Mouse (Mus musculus) thymus, postnatal 14 days (tissue): ENCODE results near the gene Card19.

Experiments
- DNase-seq: peaks from one replicate; pipeline ENCODE4 v3.0.0; 2021

Gene Card19

DNA sequence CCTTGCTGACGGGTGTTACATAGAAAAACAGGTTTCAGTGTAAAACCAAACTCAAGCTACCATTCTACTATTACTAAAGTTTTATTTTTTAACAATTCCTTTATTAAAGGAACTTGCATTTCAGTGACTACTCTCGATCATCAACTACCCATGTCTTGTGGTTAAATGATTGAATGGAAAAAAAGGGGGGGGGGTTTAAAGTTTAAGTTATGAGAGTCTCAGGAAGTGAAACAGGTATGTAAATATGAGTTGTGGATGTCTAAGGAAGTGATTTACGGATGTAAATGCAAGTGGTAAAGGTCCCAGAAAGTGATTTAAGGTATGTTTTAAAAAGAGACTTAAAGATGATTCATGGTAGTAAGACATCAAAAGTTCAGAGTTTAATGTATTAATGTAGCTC is 9.3 kb upstream of the Card19 start:
- no peak for DNase-seq

- no peak for DNase-seq
Measured at GRCm38 (mm10) chr13:49224729-49225128, 8.9 kb upstream of the Card19 start.

DNA sequence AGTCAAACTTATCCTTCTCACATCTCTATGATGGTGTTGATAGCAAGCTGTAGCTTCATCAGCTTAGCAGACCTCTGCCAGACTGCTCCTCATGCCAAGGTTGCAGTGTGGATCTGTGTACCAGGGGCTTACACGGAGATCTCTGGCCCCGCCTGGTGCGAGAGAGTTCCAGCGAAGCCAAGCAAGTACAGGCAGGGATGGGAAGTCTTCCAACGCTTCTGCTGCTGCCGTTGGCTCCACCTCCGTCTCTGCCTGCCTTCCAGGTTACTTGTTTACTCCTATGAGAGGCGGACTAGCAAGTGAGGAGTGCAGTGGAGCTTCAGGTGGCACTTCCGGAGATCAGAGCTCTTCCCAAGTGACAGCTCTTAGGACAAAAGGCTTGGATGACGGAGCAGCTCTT is 8.5 kb upstream of the Card19 start:
- DNase-seq = no peak

DNA sequence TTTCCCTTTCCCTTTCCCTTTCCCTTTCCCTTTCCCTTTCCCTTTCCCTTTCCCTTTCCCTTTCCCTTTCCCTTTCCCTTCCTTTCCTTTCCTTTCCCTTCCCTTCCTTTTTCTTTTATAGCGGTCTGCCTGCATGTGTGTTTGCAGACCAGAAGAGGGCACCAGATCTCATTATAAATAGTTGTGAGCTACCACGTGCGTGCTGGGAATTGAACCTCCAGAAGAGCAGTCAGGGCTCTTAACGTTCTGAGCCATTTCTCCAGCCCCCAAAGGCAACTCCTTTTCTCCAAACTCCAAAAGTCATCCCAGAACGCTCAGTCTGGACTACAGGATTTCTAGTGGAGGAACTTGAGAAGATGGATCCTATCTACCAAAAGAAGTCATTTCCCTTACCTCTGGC is 5.1 kb upstream of the Card19 start:
- DNase-seq = no peak

DNA sequence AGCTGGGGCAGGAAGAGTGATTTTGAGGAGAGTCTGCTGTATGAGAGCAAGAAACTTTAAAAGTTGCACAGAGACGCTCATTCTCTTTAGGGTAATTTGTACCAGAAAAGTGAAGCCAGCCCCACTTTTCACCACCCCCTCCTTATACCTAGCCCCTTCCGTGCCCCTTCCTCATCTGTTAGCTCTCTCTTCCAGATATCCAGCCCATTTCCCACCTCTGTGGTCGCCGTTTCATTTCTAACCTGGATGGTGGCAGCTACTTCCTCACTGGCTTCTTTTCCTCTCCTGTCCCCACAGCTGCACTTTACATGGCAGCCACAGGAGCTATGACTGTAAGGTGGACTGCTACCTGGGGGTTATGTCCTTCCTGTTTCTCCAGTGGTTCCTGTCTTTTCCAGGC is 3.5 kb upstream of the Card19 start:
- DNase-seq = no peak

DNA sequence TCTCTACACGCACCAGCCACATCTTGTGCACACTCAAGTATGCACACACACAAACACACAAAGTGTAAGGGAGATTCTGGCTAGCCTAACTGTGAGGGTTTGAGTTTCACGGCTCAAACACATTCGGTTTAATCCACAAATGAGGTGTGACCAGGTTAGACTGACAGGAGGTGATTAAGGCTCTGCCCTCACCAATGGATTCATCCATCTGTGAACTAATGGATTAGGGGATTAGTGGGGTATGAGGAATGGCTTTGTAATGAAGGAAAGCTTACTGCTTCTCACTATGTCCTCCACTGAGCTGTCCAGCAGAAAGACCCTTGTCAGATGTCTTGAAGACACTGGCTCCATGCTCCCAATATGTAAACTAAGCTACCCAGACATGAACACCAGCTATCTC is 2.8 kb upstream of the Card19 start:
- DNase-seq = no peak

DNA sequence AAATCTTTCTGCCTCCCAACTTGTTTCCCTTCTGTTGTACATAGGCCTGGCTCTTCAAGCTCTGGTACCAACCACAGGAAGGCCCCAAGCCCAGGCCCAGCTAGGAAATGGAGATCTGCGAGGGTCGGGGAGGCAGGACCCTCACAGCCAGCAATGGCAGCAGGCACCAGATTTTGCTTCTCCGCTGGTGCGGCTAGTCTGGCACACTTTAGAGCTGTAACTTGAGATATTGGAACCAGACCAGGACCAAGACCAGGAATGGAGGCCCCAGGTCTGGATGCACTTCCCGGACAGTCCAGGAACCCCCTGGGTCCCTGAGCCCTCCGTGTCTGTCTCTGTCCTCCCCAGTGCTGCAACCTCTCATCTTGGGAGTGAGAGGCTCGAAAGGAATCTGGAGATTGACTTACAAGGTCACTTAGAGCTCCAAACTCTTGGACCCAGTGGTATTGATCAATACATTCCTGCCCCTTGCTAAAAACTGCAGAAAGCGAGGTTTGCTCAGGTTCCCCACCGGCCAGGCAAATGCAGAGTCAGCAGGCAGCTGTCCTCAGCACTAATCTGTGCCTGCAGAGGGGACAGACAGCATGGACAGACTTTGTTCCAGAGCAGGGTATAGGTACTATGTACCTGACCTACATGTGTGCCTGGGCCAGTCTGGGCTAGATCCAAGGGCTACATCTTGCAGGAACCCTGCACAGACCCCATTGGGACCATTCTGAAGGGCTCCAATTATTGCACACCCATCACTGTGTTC is 1.1 kb upstream of the Card19 start:
- no peak for DNase-seq

- no peak for DNase-seq
Measured at GRCm38 (mm10) chr13:49216220-49216552, 349 bp upstream of the Card19 start.

DNA sequence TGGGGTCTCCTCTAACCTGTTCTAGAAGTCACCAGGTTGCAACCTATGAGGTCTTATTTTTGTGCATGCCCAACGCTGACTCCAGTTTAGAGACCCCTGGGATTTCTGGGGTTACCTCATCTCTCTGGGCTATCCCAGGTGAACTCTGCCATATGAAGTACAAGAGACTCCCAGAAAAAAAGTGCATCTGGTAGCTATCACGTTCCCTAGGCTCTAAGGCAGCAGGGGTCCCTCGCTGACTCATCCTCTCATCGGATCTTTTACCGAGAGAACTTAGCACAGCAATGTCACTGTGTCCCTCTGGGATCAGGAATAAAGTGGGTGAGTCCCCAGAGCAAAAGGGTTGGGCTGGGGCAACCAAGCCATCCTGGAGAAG is 721 bp downstream of the Card19 start:
- no peak for DNase-seq

DNA sequence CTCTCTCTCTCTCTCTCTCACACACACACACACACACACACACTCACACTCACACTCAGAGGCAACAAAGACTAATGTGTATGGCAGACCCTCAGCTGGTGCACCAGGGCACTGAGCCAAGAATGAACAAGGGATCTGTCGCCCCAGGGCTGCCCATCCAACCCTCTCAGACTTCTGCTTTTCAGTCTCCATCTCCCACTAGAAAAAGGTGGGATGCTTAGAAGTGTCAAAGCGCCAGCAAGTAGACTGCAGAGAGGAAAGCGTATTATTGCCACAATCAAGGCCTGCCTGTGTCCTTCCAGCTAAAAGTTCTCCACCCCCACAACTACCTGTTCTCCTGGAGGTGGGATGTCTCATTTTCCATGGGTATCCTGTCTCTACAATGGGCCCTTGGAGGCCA is 1.4 kb downstream of the Card19 start:
- DNase-seq = no peak

DNA sequence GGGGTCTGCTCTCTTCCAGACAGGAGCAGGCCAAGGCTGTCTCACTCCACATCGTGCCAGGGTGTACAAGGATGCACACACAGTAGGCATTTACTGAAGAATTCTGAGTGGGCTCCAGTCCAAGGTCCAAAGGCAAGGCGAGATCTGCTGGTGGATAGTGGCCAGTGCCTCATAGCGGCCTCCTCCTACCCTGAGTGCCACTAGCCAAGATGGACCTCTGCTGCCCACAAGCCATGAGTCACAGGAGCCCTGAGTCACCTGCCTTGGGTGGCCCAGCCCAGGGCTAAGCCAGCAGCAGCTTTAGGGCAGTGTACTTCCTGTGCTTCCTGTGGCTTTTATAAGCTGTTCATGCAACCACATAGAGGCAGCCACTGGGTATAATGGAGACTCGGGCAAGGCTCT is 2.3 kb downstream of the Card19 start:
- DNase-seq = no peak

- no peak for DNase-seq
Measured at GRCm38 (mm10) chr13:49212711-49213500, 2.9 kb downstream of the Card19 start.

- DNase-seq = no peak
Measured at GRCm38 (mm10) chr13:49209306-49209705, 6.5 kb downstream of the Card19 start.

GRCm38 (mm10) chr13:49206341-49206740 is 9.5 kb downstream of the Card19 start:
- no peak for DNase-seq

DNA sequence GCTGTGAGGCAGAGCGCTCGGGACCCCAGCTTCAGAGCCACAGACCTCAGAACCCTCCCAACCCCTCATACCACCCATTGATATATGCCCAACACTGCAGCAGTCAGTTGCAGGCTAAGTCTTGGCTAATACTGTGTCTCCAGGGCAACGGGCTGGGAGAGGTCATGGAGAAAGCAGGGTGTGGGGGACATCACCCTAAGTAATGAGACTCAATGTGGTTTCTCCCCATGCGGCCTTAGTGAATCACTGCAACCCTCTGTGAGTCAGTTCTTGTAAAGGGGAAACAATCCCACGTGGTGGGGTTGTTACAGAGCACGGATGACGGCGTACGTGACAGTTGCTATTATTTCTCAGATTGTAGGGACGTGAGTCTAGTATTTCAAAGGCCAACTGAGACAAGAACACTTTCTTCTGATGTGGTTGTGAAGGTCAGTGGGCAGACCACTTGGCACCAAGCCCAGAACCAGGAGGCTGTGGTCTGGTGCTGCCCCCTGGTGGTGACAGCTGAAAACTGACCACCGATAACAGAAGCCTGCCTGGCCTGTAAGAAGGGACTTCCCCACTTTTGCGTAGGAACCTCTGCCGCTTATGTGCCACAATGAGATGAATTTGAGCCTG is 10.3 kb downstream of the Card19 start:
- peak; percentile 67 for DNase-seq

GRCm38 (mm10) chr13:49202556-49202955 is 13.3 kb downstream of the Card19 start:
- no peak for DNase-seq

DNA sequence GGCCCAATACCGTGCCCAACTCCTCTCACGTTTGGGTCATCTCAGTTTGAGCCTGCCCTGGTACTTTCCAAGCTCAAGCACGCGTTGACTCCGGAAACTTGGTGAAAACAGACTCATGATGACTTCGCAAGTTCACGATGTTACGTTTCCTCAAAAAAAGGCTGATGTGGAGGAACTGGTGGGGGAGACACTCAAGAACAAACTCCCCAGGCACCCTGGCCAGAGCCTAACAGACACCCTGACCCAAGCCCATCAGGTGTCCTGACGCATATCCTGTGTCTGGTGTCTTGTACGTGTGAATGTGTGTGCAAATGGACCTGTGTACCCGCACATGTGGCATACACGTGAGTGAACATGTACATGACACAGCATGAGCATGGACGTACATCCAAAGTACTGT is 15.1 kb downstream of the Card19 start:
- no peak for DNase-seq

GRCm38 (mm10) chr13:49199891-49200290 is 15.9 kb downstream of the Card19 start:
- DNase-seq = no peak

GRCm38 (mm10) chr13:49198734-49199133 is 17.1 kb downstream of the Card19 start:
- no peak for DNase-seq

- no peak for DNase-seq
Measured at GRCm38 (mm10) chr13:49196766-49197165, 19.1 kb downstream of the Card19 start.

DNA sequence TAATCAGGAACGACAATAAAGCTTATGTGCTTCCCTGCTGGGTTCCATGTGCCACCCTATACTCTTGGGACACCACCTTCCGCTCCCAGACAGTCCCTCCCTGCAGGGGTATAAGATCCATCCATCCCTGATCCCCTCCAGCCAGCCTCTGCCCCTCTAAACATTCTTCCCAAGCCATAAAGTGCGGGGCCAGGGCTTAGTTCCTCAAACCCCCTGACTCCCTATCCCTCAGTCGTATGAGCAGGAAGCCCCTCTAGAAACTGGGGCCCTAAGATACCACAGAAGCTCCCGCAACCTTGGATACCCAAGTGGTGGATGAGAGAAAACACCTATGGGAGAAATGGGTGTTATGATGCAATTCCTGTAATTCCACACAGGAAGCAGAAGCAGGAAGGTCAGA is 19.6 kb downstream of the Card19 start:
- no peak for DNase-seq

DNA sequence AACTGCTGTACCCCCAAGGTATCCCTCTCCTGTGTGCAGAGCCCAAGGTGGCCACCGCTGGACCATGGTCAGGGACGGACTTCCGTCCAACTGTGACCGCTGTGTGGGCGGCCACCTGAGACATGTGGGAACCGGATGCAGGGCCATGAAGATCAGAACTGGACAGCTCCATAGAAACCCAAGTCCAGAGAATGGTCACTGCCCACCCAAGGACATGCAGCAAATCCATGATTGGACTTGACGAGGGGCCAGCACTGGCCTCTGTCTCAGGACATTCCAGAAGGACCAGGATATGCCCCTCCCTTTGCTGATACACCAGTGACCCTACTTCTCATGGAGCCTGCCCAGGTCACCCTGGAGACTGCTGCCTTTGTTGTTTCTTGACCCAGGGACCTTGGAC is 20.2 kb downstream of the Card19 start:
- DNase-seq = no peak

- no peak for DNase-seq
Measured at GRCm38 (mm10) chr13:49194811-49195210, 21.0 kb downstream of the Card19 start.

GRCm38 (mm10) chr13:49193650-49194049 is 22.2 kb downstream of the Card19 start:
- DNase-seq = no peak
